Mouse (Mus musculus): ENCODE data around the gene Smarcc2.

DNA sequence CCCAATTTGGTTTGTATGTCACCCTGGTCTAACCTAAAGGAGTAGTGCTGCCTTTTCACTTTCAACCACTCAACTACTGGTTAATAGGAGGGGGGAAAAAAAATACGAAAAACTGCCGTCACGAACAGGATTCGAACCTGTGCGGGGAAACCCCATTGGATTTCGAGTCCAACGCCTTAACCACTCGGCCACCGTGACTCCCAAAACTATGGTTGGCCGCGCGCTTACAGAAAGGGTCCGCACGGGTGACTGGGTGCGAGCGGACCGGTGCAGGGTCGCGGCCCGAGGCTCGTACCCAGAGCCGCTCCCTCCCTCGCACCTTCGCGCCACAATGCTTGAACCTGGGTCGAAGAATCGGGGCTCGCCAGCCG lies 715 bp upstream of the Smarcc2 start:
- TF ChIP-seq CTCF (IDR thresholded peaks at IDR 0.05), result no peak
- TF ChIP-seq POLR2A (IDR thresholded peaks at IDR 0.05; ENCODE audit: insufficient read depth, low read depth, low read length), result no peak
